Mouse (Mus musculus) liver, embryonic 13.5 days (tissue): ENCODE results near the gene Sdr42e1. TPM values are rescaled to one million over a fixed set of nuclear protein-coding genes. Genes with fewer than 3 reads are reported as not detected.
A peak's percentile ranks its signal among the peaks of the same experiment; 100 is the strongest.

ENCODE experiments used
- ATAC-seq: fragments of 200-750 bp; cut with Nextera tagmentation; 2 replicates; pipeline ENCODE4 v1.8.0; 2017; ENCODE audit warnings: low read depth, mild to moderate bottlenecking, moderate number of reproducible peaks, moderate library complexity
- DNase-seq: peaks from one replicate; pipeline ENCODE4 v3.0.0; 2022
- H3K27ac ChIP-seq: fragments of 300-500 bp; sonication (generic); 2 replicates; pipeline ENCODE4 v1.5.1; 2015; ENCODE audit warnings: moderate library complexity, mild to moderate bottlenecking, inconsistent platforms
- H3K27me3 ChIP-seq: fragments of 300-500 bp; sonication (generic); 2 replicates; pipeline ENCODE4 v1.6.1; 2015; ENCODE audit warnings: mild to moderate bottlenecking, inconsistent platforms
- H3K36me3 ChIP-seq: fragments of 300-500 bp; sonication (generic); 2 replicates; pipeline ENCODE4 v1.6.1; 2015; ENCODE audit warnings: mild to moderate bottlenecking, inconsistent platforms
- H3K4me1 ChIP-seq: fragments of 300-500 bp; sonication (generic); replicated peaks from 2 replicates; pipeline ENCODE4 v1.6.1; 2015; ENCODE audit warnings: inconsistent platforms
- H3K4me2 ChIP-seq: fragments of 300-500 bp; sonication (generic); 2 replicates; pipeline ENCODE4 v1.6.1; 2015; ENCODE audit warnings: inconsistent platforms, mild to moderate bottlenecking, moderate library complexity
- H3K4me3 ChIP-seq: fragments of 300-500 bp; sonication (generic); replicated peaks from 2 replicates; pipeline ENCODE4 v1.5.1; 2015; ENCODE audit warnings: mild to moderate bottlenecking, inconsistent platforms
- H3K9ac ChIP-seq: fragments of 300-500 bp; sonication (generic); 2 replicates; pipeline ENCODE4 v1.6.1; 2015; ENCODE audit warnings: mild to moderate bottlenecking, inconsistent platforms
- H3K9me3 ChIP-seq: fragments of 300-500 bp; sonication (generic); replicated peaks from 2 replicates; pipeline ENCODE4 v1.6.1; 2016; ENCODE audit warnings: inconsistent platforms
- WGBS: fragments of 180-500 bp; shearing (Covaris S2); methylation state at CpG from one replicate; pipeline ENCODE4 v1.1.7; 2015; ENCODE audit not compliant: insufficient replicate concordance; 5-methylcytosine and 5-hydroxymethylcytosine counted together
- polyA plus RNA-seq: library from polyadenylated mRNA; unstranded; fragments of >200 nt; fragmentation: Nextera tagmentation; extraction: Ambion mirVana; gene quantifications from 2 replicates; pipeline ENCODE4 v1.2.1, GENCODE M21; 2015

The Sdr42e1 gene
- polyA plus RNA-seq = 1.1 and 1.5 TPM in 2 replicates

GRCm38 (mm10) chr8:117673430-117673830, at the start of gene Sdr42e1:
Sdr42e1 (minus strand) TSS chr8:117673689.
- ATAC-seq = no peak

GRCm38 (mm10) chr8:117718152-117718860, 44.8 kb upstream of the Sdr42e1 start:
- H3K27ac ChIP-seq = peak overlapping the region; percentile 63
- H3K36me3 ChIP-seq = peaks cover 7% of the 10 kb centered on the region; the same call in 1 of the 2 replicates
- no peak overlapping the region for H3K4me2 ChIP-seq

More at GRCm38 (mm10) chr8:117673430-117673830, at the start of gene Sdr42e1:
- H3K27ac ChIP-seq = no peak within 1 kb of the TSS
- H3K36me3 ChIP-seq = no peaks in the 10 kb centered on the region
- H3K9ac ChIP-seq = peak within 1 kb of the TSS; percentile 58
- 7% methylated on average over 17 of the region's 17 CpGs for WGBS
- peaks cover 5% of the 10 kb centered on the region; the same call in 1 of the 2 replicates for H3K27me3 ChIP-seq
- peak within 1 kb of the TSS; percentile 69 for H3K4me2 ChIP-seq
- DNase-seq = peak; percentile 33
- peak within 1 kb of the TSS; percentile 60 for H3K4me3 ChIP-seq
- H3K9me3 ChIP-seq = no peaks in the 10 kb centered on the region
- peaks cover 7% of the 10 kb centered on the region for H3K4me1 ChIP-seq

GRCm38 (mm10) chr8:117715896-117716295, 42.4 kb upstream of the Sdr42e1 start:
- Histone ChIP-seq H3K9ac (no peak overlapping the region), H3K4me1 (peaks cover 10% of the 10 kb centered on the region; the same call in 1 of the 2 replicates), H3K4me3 (no peak overlapping the region), H3K4me2 (no peak overlapping the region), H3K27ac (no peak overlapping the region), H3K36me3 (peaks cover 7% of the 10 kb centered on the region; the same call in 1 of the 2 replicates), H3K9me3 (no peaks in the 10 kb centered on the region), H3K27me3 (no peaks in the 10 kb centered on the region)
- WGBS = 49% methylated on average over 5 of the region's 5 CpGs
- ATAC-seq (no peak), DNase-seq (no peak)

More at GRCm38 (mm10) chr8:117718152-117718860, 44.8 kb upstream of the Sdr42e1 start:
- no peak overlapping the region for H3K4me3 ChIP-seq
- ATAC-seq (peak; percentile 74), DNase-seq (no peak)
- peaks cover 10% of the 10 kb centered on the region; the same call in 1 of the 2 replicates for H3K4me1 ChIP-seq
- 55% methylated on average over 14 of the region's 14 CpGs for WGBS
- H3K9me3 ChIP-seq = 0 out of 2 replicates have a peak, but pooled peaks cover 5% of the 10 kb centered on the region
- H3K9ac ChIP-seq = no peak overlapping the region
- no peaks in the 10 kb centered on the region for H3K27me3 ChIP-seq

GRCm38 (mm10) chr8:117714604-117715003, 41.1 kb upstream of the Sdr42e1 start:
- H3K4me3 ChIP-seq = no peak overlapping the region
- 68% methylated on average over 5 of the region's 5 CpGs for WGBS
- peaks cover 10% of the 10 kb centered on the region; the same call in 1 of the 2 replicates for H3K4me1 ChIP-seq
- no peaks in the 10 kb centered on the region for H3K27me3 ChIP-seq
- DNase-seq (no peak), ATAC-seq (no peak)
- H3K27ac ChIP-seq = no peak overlapping the region
- peaks cover 12% of the 10 kb centered on the region; the same call in 1 of the 2 replicates for H3K36me3 ChIP-seq
- no peak overlapping the region for H3K9ac ChIP-seq
- no peaks in the 10 kb centered on the region for H3K9me3 ChIP-seq
- no peak overlapping the region for H3K4me2 ChIP-seq

GRCm38 (mm10) chr8:117712226-117712625, 38.7 kb upstream of the Sdr42e1 start:
- H3K36me3 ChIP-seq = peaks cover 12% of the 10 kb centered on the region; the same call in 1 of the 2 replicates
- H3K9me3 ChIP-seq = no peaks in the 10 kb centered on the region
- no peak overlapping the region for H3K27ac ChIP-seq
- no peak overlapping the region for H3K9ac ChIP-seq
- no peak overlapping the region for H3K4me2 ChIP-seq
- WGBS = 60% methylated on average over 5 of the region's 5 CpGs
- H3K4me3 ChIP-seq = no peak overlapping the region
- DNase-seq (no peak), ATAC-seq (no peak)
- no peaks in the 10 kb centered on the region for H3K27me3 ChIP-seq
- 0 out of 2 replicates have a peak, but pooled peaks cover 5% of the 10 kb centered on the region for H3K4me1 ChIP-seq

GRCm38 (mm10) chr8:117706141-117706540, 32.7 kb upstream of the Sdr42e1 start:
- 59% methylated on average over 4 of the region's 4 CpGs for WGBS
- Histone ChIP-seq H3K4me1 (no peaks in the 10 kb centered on the region), H3K27ac (no peak overlapping the region), H3K4me2 (no peak overlapping the region), H3K9ac (no peak overlapping the region), H3K36me3 (peaks cover 5% of the 10 kb centered on the region; the same call in 1 of the 2 replicates), H3K27me3 (no peaks in the 10 kb centered on the region), H3K9me3 (no peaks in the 10 kb centered on the region), H3K4me3 (no peak overlapping the region)
- DNase-seq (no peak), ATAC-seq (no peak)

GRCm38 (mm10) chr8:117702701-117703100, 29.2 kb upstream of the Sdr42e1 start:
- Histone ChIP-seq H3K4me3 (peak overlapping the region; percentile 43), H3K4me2 (peak overlapping the region; percentile 45), H3K9ac (peak overlapping the region; percentile 58), H3K9me3 (no peaks in the 10 kb centered on the region), H3K27ac (peak overlapping the region; percentile 34; the same call in 1 of the 2 replicates), H3K36me3 (no peaks in the 10 kb centered on the region), H3K27me3 (no peaks in the 10 kb centered on the region), H3K4me1 (no peaks in the 10 kb centered on the region)
- 56% methylated on average over 10 of the region's 10 CpGs for WGBS
- no peak for DNase-seq
- no peak for ATAC-seq

GRCm38 (mm10) chr8:117701859-117702258, 28.4 kb upstream of the Sdr42e1 start, which contains the start of gene Hsd17b2:
Hsd17b2 (plus strand) TSS chr8:117701904.
- H3K27ac ChIP-seq = peak within 1 kb of the TSS; percentile 65
- H3K4me1 ChIP-seq = no peaks in the 10 kb centered on the region
- 39% methylated on average over 13 of the region's 13 CpGs for WGBS
- H3K4me3 ChIP-seq = peak within 1 kb of the TSS; percentile 43
- H3K9me3 ChIP-seq = no peaks in the 10 kb centered on the region
- no peaks in the 10 kb centered on the region for H3K36me3 ChIP-seq
- DNase-seq = no peak
- ATAC-seq = no peak
- peak within 1 kb of the TSS; percentile 45 for H3K4me2 ChIP-seq
- H3K9ac ChIP-seq = peak within 1 kb of the TSS; percentile 58
- no peaks in the 10 kb centered on the region for H3K27me3 ChIP-seq

- H3K27ac ChIP-seq = peak overlapping the region; percentile 65
- no peak for DNase-seq
- no peaks in the 10 kb centered on the region for H3K27me3 ChIP-seq
- WGBS = 68% methylated on average over 8 of the region's 8 CpGs
- H3K4me2 ChIP-seq = peak overlapping the region; percentile 45
- ATAC-seq = no peak
- no peak overlapping the region for H3K9ac ChIP-seq
- H3K4me1 ChIP-seq = no peaks in the 10 kb centered on the region
- no peaks in the 10 kb centered on the region for H3K36me3 ChIP-seq
- H3K4me3 ChIP-seq = peak overlapping the region; percentile 43
- no peaks in the 10 kb centered on the region for H3K9me3 ChIP-seq
Observed at GRCm38 (mm10) chr8:117701246-117701645, 27.8 kb upstream of the Sdr42e1 start.

- peak; percentile 57 for ATAC-seq
- H3K9ac ChIP-seq = no peak overlapping the region
- H3K27ac ChIP-seq = peak overlapping the region; percentile 65
- no peaks in the 10 kb centered on the region for H3K36me3 ChIP-seq
- H3K4me3 ChIP-seq = no peak overlapping the region
- no peaks in the 10 kb centered on the region for H3K9me3 ChIP-seq
- WGBS = 51% methylated on average over 8 of the region's 8 CpGs
- no peaks in the 10 kb centered on the region for H3K27me3 ChIP-seq
- no peaks in the 10 kb centered on the region for H3K4me1 ChIP-seq
- H3K4me2 ChIP-seq = peak overlapping the region; percentile 45
- no peak for DNase-seq
Observed at GRCm38 (mm10) chr8:117700699-117701098, 27.2 kb upstream of the Sdr42e1 start.

GRCm38 (mm10) chr8:117697248-117697647, 23.8 kb upstream of the Sdr42e1 start:
- ATAC-seq (no peak), DNase-seq (no peak)
- H3K27ac ChIP-seq = no peak overlapping the region
- H3K4me3 ChIP-seq = no peak overlapping the region
- WGBS = 31% methylated on average over 5 of the region's 5 CpGs
- H3K9ac ChIP-seq = no peak overlapping the region
- no peaks in the 10 kb centered on the region for H3K4me1 ChIP-seq
- H3K36me3 ChIP-seq = no peaks in the 10 kb centered on the region
- H3K27me3 ChIP-seq = no peaks in the 10 kb centered on the region
- H3K9me3 ChIP-seq = no peaks in the 10 kb centered on the region
- no peak overlapping the region for H3K4me2 ChIP-seq
